Mouse (Mus musculus) brown adipose tissue, adult 24 weeks (tissue): ENCODE results near the gene Wdr24. TPM values are rescaled to one million over a fixed set of nuclear protein-coding genes. Genes with fewer than 3 reads are reported as not detected.

Experiments
- H3K27ac ChIP-seq: fragments of 200-500 bp; replicated peaks from 2 replicates; pipeline ENCODE4 v1.5.1; 2012; ENCODE audit warnings: low read depth, mild to moderate bottlenecking, low read length
- H3K4me1 ChIP-seq: fragments of 200-500 bp; 2 replicates; pipeline ENCODE4 v1.6.1; 2012; ENCODE audit warnings: low read length, mixed read lengths; ENCODE audit not compliant: control insufficient read depth, insufficient read depth, insufficient read length
- H3K4me3 ChIP-seq: fragments of 200-500 bp; 2 replicates; pipeline ENCODE4 v1.5.1; 2012; ENCODE audit warnings: low read depth, mild to moderate bottlenecking, low read length, moderate library complexity; ENCODE audit not compliant: insufficient read depth
- polyA plus RNA-seq: library from polyadenylated mRNA; stranded (reverse); fragments of >200 nt; gene quantifications from 2 replicates; pipeline ENCODE4 v1.2.4, GENCODE M21; 2012; ENCODE audit not compliant: missing spikeins, insufficient read depth, insufficient read length

The Wdr24 gene
- polyA plus RNA-seq, 1 experiment = 7.1 TPM

GRCm38 (mm10) chr17:25824362-25825142, 1.1 kb downstream of the Wdr24 start:
- peaks cover 15% of the 10 kb centered on the region for H3K4me1 ChIP-seq
- peak overlapping the region; percentile 81 for H3K4me3 ChIP-seq
- no peak overlapping the region for H3K27ac ChIP-seq

- Histone ChIP-seq H3K4me1 (peaks cover 17% of the 10 kb centered on the region), H3K27ac (no peak overlapping the region), H3K4me3 (no peak overlapping the region)
Measured at GRCm38 (mm10) chr17:25825311-25825710, 1.9 kb downstream of the Wdr24 start.

GRCm38 (mm10) chr17:25825984-25826570, 2.6 kb downstream of the Wdr24 start:
- Histone ChIP-seq H3K4me3 (no peak overlapping the region), H3K4me1 (peaks cover 17% of the 10 kb centered on the region), H3K27ac (no peak overlapping the region)

- no peak overlapping the region for H3K4me3 ChIP-seq
- H3K27ac ChIP-seq = no peak overlapping the region
- peaks cover 24% of the 10 kb centered on the region for H3K4me1 ChIP-seq
Measured at GRCm38 (mm10) chr17:25827011-25827410, 3.6 kb downstream of the Wdr24 start.

DNA sequence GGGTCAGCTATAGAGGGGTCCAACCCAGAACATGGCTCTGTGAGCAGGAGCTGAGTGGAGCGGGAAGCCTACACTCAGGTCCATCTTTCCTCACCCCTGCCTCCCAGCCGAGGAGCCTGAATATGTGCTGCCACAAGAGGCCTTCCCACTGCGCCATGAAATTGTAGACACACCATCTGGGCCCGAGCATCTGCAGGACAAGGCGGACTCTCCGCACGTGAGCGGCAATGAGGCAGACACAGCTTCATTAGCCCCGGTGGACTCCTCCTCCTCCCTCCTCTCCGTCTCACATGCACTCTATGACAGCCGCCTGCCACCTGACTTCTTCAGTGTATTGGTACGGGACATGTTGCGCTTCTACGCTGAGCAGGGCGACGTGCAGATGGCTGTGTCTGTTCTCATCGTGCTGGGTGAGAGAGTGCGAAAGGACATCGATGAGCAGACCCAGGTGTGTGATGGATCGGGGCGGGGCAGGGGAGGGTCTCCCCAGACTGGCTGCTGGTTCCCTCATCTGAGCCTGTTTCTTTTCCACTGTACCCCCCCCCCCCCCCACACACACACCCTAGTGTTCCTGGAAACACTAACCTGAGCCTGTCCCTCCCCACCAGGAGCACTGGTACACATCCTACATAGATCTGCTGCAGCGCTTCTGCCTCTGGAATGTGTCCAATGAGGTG, 4.3 kb downstream of the Wdr24 start:
- Histone ChIP-seq H3K4me1 (peaks cover 25% of the 10 kb centered on the region), H3K4me3 (no peak overlapping the region), H3K27ac (no peak overlapping the region)

DNA sequence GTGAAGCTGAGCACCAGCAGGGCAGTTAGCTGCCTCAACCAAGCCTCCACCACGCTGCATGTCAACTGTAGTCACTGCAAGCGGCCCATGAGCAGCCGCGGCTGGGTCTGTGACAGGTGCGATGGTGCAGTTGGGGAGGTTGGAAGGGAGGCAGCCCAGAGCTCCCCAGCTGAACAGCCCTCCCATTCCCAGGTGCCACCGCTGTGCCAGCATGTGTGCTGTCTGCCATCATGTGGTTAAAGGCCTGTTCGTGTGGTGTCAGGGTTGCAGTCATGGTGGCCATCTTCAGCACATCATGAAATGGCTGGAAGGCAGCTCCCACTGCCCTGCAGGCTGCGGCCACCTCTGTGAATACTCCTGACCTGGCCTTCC, 4.8 kb downstream of the Wdr24 start:
- no peak overlapping the region for H3K27ac ChIP-seq

GRCm38 (mm10) chr17:25828712-25829557, 5.5 kb downstream of the Wdr24 start, which contains the start of gene Jmjd8:
TSS of gene Jmjd8 (plus strand) at chr17:25828867.
- H3K4me3 ChIP-seq = peak within 1 kb of the TSS; percentile 78
- H3K27ac ChIP-seq = peak within 1 kb of the TSS; percentile 47
- H3K4me1 ChIP-seq = peaks cover 24% of the 10 kb centered on the region

More for the DNA sequence above, 4.8 kb downstream of the Wdr24 start:
- Histone ChIP-seq H3K4me1 (peaks cover 25% of the 10 kb centered on the region), H3K4me3 (peak overlapping the region; percentile 78)

GRCm38 (mm10) chr17:25829558-25830017, 6.2 kb downstream of the Wdr24 start:
- Histone ChIP-seq H3K27ac (no peak overlapping the region), H3K4me3 (peak overlapping the region; percentile 78), H3K4me1 (peaks cover 18% of the 10 kb centered on the region)

GRCm38 (mm10) chr17:25830200-25830753, 6.8 kb downstream of the Wdr24 start:
- peak overlapping the region; percentile 1; the same call in 1 of the 2 replicates for H3K4me3 ChIP-seq
- peaks cover 20% of the 10 kb centered on the region for H3K4me1 ChIP-seq
- no peak overlapping the region for H3K27ac ChIP-seq

GRCm38 (mm10) chr17:25830806-25831431, 7.5 kb downstream of the Wdr24 start:
- no peak overlapping the region for H3K27ac ChIP-seq
- no peak overlapping the region for H3K4me3 ChIP-seq
- peaks cover 26% of the 10 kb centered on the region for H3K4me1 ChIP-seq

DNA sequence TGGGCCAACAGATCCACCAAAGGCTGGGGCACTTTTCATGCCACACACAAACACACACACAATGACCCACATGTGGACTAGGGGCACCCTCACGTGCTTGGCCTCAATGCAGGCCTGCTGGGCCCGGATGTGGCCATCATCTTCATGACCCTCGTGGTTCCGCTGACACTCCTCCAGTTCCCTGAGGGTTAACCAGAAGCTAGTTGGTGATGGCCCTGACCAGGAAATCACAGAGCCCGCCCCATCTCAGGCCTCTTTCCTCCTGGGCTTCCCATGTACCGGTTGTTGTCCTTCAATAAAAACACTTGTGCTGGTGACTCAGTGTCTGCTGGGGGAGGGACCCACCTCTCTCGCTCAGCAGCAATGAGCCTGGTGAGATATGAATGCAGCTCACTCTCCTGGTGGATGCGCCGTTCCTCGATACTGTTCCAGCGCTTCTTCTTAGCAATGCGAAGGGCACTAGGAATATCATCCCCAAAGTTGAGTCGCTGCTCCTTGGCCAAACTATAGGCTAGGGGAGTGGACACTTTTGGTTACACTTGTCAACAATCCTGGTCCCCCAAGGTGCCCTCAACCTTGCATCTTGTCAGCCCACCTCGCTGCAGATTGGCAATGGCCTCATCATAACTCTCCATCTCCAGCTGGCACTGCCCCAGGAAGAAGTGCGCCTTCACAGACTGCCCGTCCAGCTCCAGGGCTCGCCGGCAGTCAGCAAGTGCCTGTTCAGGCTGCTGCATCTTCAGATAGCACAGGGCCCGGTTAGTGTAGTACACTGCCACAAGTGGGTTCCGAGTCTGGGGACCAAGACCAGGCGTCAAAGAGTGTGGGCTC, 8.2 kb downstream of the Wdr24 start:
- Histone ChIP-seq H3K27ac (0 out of 2 replicates have a peak overlapping the region, but pooled peaks have one; percentile 10), H3K4me1 (peaks cover 31% of the 10 kb centered on the region), H3K4me3 (peak overlapping the region; percentile 87)

- peaks cover 31% of the 10 kb centered on the region for H3K4me1 ChIP-seq
- H3K27ac ChIP-seq = peak overlapping the region; percentile 96
- peak overlapping the region; percentile 87 for H3K4me3 ChIP-seq
Measured at GRCm38 (mm10) chr17:25832436-25833290, 9.2 kb downstream of the Wdr24 start.

GRCm38 (mm10) chr17:25833291-25833663, 9.8 kb downstream of the Wdr24 start, which contains the start of gene Stub1:
TSS of gene Stub1 (minus strand) at chr17:25833404.
- Histone ChIP-seq H3K4me1 (peaks cover 31% of the 10 kb centered on the region), H3K27ac (peak within 1 kb of the TSS; percentile 96)

More at GRCm38 (mm10) chr17:25833291-25833663, 9.8 kb downstream of the Wdr24 start, which contains the start of gene Stub1:
- peak within 1 kb of the TSS; percentile 87 for H3K4me3 ChIP-seq
